Mouse (Mus musculus): ENCODE results near the gene Msi1. TPM values are rescaled to one million over a fixed set of nuclear protein-coding genes. Genes with fewer than 3 reads are reported as not detected.

Msi1 gene
- total and polyA plus RNA-seq, 3 experiments: 3.5 to 5.7 TPM; not detected in 1

DNA sequence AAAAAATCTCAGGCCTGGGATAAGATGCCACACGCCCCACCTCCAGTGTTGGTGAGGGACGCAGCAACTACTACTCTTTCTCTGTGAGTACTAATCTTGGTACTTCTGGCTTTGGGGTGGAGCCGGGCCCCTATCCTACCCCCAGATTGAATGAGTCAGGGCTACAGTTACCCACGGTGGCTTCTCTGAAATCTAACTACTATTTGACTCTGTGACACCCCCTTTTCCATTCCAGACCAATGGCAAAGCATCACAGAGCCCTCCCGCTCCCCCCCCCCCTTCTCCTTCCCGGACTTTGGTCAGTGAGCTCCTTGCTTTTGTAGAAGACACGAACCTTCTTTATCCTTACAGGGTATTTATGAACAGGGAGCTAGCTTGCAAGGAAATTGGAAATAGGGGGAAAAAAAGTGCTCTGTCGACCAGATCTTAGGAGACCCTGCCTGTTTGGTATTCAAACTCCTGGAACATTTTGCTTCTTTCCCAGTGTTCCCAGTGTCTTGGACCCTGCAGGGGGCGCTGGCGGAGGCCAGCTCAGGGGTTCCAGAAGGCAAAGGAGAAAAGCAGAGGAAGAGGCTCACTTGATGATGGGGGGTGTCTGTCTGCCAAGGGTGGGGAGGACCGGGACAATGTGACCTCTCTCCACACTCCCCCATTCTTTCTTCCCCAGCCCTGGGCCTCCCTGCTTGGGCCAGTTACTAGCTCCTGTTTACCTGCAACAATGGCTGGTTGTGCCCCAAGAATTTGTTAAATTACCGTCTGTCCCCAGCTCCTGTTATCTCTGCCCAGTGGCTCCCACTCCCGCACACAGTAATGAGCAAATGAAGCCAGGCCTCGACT, 1.9 kb downstream of the Msi1 start:
- peaks cover 8 to 11% of the 10 kb centered on the region in 2 experiments; a peak in 3 of 4 replicates for H3K4me1 ChIP-seq (ENCODE audit: control insufficient read depth in 1 of 2, insufficient read depth in 2 of 2, low read length in 2 of 2)
- H3K36me3 ChIP-seq (ENCODE audit: control insufficient read depth in 1 of 2, insufficient read depth in 2 of 2, low read length in 2 of 2): peaks cover 0 to 8% of the 10 kb centered on the region in 2 experiments; a peak in 2 of 4 replicates
- no peaks in the 10 kb centered on the region for H3K27me3 ChIP-seq (ENCODE audit: control insufficient read depth in 1 of 2, insufficient read depth in 2 of 2, low read length in 2 of 2)
- DNase-seq (ENCODE audit: low read depth, low spot score): peak; percentile 28
- H3K4me3 ChIP-seq (ENCODE audit: control insufficient read depth in 1 of 2, insufficient read depth in 1 of 2, low read depth in 2 of 2, low read length in 2 of 2): peak overlapping the region; percentile 28 to 42
- TF ChIP-seq NRF1 (IDR thresholded peaks at IDR 0.05; ENCODE audit: insufficient read depth, low read depth, low read length, poor library complexity, severe bottlenecking): no peak
- TF ChIP-seq MAZ (IDR thresholded peaks at IDR 0.05; ENCODE audit: low read depth, low read length): 0 out of 2 replicates have a peak, but pooled peaks have one; percentile 5
- TF ChIP-seq E2F4 (IDR thresholded peaks at IDR 0.05; ENCODE audit: borderline replicate concordance, low read depth, low read length): no peak
- TF ChIP-seq CTCF (IDR thresholded peaks at IDR 0.05 in 2 of 3, conservative IDR thresholded peaks at IDR 0.05 in 1 of 3; ENCODE audit: control insufficient read depth in 1 of 3, insufficient read depth in 1 of 3, low read depth in 2 of 3, low read length in 3 of 3, poor library complexity in 1 of 3, severe bottlenecking in 1 of 3): peak in 2 of 3 experiments; percentile 40 to 61; a peak in 5 of 6 replicates
- no peak for TF ChIP-seq ELF1 (IDR thresholded peaks at IDR 0.05; ENCODE audit: low read depth, low read length)
- H3K79me2 ChIP-seq (ENCODE audit: control insufficient read depth, insufficient read depth, low read length, poor library complexity): no peaks in the 10 kb centered on the region
- peak overlapping the region; percentile 82 for H3K27ac ChIP-seq (ENCODE audit: control insufficient read depth, low read depth, low read length)
- H3K9ac ChIP-seq (ENCODE audit: control insufficient read depth, low read depth, low read length, poor library complexity, severe bottlenecking): peak overlapping the region; percentile 64
- H3K9me3 ChIP-seq (replicated peaks; ENCODE audit: insufficient read depth, low read length): no peaks in the 10 kb centered on the region

DNA sequence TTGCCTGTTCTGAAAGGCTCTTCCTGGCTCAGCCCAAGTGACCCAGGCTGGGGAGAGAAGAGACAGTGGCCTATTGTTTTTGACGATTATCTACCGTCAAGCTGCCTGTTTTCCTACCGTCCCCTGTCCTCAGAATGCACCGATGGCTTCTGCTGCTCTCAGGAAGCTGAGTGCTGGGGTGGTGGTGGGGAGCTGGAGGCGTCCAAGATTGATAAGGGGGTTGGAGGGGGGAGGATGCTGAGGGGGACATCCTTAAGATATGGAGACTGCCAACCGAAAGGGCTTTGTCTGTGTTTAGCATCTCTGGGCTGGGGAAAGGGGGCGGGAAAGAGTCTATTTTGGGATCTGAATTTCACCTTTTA, 2.5 kb downstream of the Msi1 start:
- H3K79me2 ChIP-seq (ENCODE audit: control insufficient read depth, insufficient read depth, low read length, poor library complexity): no peaks in the 10 kb centered on the region
- DNase-seq (ENCODE audit: low read depth, low spot score): peak; percentile 66
- H3K4me3 ChIP-seq (ENCODE audit: control insufficient read depth in 1 of 2, insufficient read depth in 1 of 2, low read depth in 2 of 2, low read length in 2 of 2): peak overlapping the region; percentile 28 to 42
- peak overlapping the region; percentile 82 for H3K27ac ChIP-seq (ENCODE audit: control insufficient read depth, low read depth, low read length)
- peak overlapping the region; percentile 64 for H3K9ac ChIP-seq (ENCODE audit: control insufficient read depth, low read depth, low read length, poor library complexity, severe bottlenecking)
- no peaks in the 10 kb centered on the region for H3K9me3 ChIP-seq (replicated peaks; ENCODE audit: insufficient read depth, low read length)
- peaks cover 0 to 8% of the 10 kb centered on the region in 2 experiments; a peak in 2 of 4 replicates for H3K36me3 ChIP-seq (ENCODE audit: control insufficient read depth in 1 of 2, insufficient read depth in 2 of 2, low read length in 2 of 2)
- peaks cover 8 to 11% of the 10 kb centered on the region in 2 experiments; a peak in 3 of 4 replicates for H3K4me1 ChIP-seq (ENCODE audit: control insufficient read depth in 1 of 2, insufficient read depth in 2 of 2, low read length in 2 of 2)
- no peaks in the 10 kb centered on the region for H3K27me3 ChIP-seq (ENCODE audit: control insufficient read depth in 1 of 2, insufficient read depth in 2 of 2, low read length in 2 of 2)
- TF ChIP-seq CTCF (IDR thresholded peaks at IDR 0.05 in 2 of 3, conservative IDR thresholded peaks at IDR 0.05 in 1 of 3; ENCODE audit: control insufficient read depth in 1 of 3, insufficient read depth in 1 of 3, low read depth in 2 of 3, low read length in 3 of 3, poor library complexity in 1 of 3, severe bottlenecking in 1 of 3): no peak
- TF ChIP-seq RAD21 (IDR thresholded peaks at IDR 0.05; ENCODE audit: low read depth, low read length): no peak
- TF ChIP-seq MYC (IDR thresholded peaks at IDR 0.05; ENCODE audit: low read depth, low read length): no peak
- TF ChIP-seq NRF1 (IDR thresholded peaks at IDR 0.05; ENCODE audit: insufficient read depth, low read depth, low read length, poor library complexity, severe bottlenecking): no peak
- no peak for TF ChIP-seq USF1 (IDR thresholded peaks at IDR 0.05; ENCODE audit: low read depth, low read length)
- TF ChIP-seq GABPA (IDR thresholded peaks at IDR 0.05; ENCODE audit: low read depth, low read length): no peak
- TF ChIP-seq TBP (IDR thresholded peaks at IDR 0.05; ENCODE audit: low read depth, low read length): peak; percentile 87
- no peak for TF ChIP-seq E2F4 (IDR thresholded peaks at IDR 0.05; ENCODE audit: borderline replicate concordance, low read depth, low read length)
- peak; percentile 30 for TF ChIP-seq NELFE (IDR thresholded peaks at IDR 0.05; ENCODE audit: low read depth, low read length)
- no peak for TF ChIP-seq ZNF384 (IDR thresholded peaks at IDR 0.05; ENCODE audit: low read depth, low read length)
- TF ChIP-seq GATA1 (IDR thresholded peaks at IDR 0.05; ENCODE audit: low read depth, low read length): peak; percentile 31; the same call in 1 of the 2 replicates
- TF ChIP-seq ETS1 (IDR thresholded peaks at IDR 0.05; ENCODE audit: low read depth, low read length): peak; percentile 35; the same call in 1 of the 2 replicates
- TF ChIP-seq MYB (IDR thresholded peaks at IDR 0.05; ENCODE audit: low read depth, low read length): no peak
- peak; percentile 33; the same call in 1 of the 2 replicates for TF ChIP-seq TCF12 (IDR thresholded peaks at IDR 0.05; ENCODE audit: low read depth, low read length)
- TF ChIP-seq BHLHE40 (IDR thresholded peaks at IDR 0.05; ENCODE audit: borderline replicate concordance, low read depth, low read length): no peak
- TF ChIP-seq POLR2A (IDR thresholded peaks at IDR 0.05; ENCODE audit: control insufficient read depth in 1 of 2, insufficient read depth in 1 of 2, low read depth in 1 of 2, low read length in 2 of 2, poor library complexity in 1 of 2): no peak
- TF ChIP-seq MAZ (IDR thresholded peaks at IDR 0.05; ENCODE audit: low read depth, low read length): 0 out of 2 replicates have a peak, but pooled peaks have one; percentile 46
- 0 out of 2 replicates have a peak, but pooled peaks have one; percentile 33 for TF ChIP-seq RCOR1 (IDR thresholded peaks at IDR 0.05; ENCODE audit: low read depth, low read length)
- no peak for TF ChIP-seq MAX (IDR thresholded peaks at IDR 0.05; ENCODE audit: low read length)
- no peak for TF ChIP-seq HCFC1 (IDR thresholded peaks at IDR 0.05; ENCODE audit: low read depth, low read length)
- no peak for TF ChIP-seq USF2 (IDR thresholded peaks at IDR 0.05; ENCODE audit: borderline replicate concordance in 1 of 2, insufficient read depth in 1 of 2, low read depth in 1 of 2, low read length in 2 of 2)
- TF ChIP-seq MEF2A (IDR thresholded peaks at IDR 0.05; ENCODE audit: extremely low read depth, insufficient replicate concordance, low read depth, low read length, poor library complexity, severe bottlenecking): peak; percentile 51; the same call in 1 of the 2 replicates
- TF ChIP-seq CHD1 (IDR thresholded peaks at IDR 0.05; ENCODE audit: low read depth, low read length): no peak
- no peak for TF ChIP-seq POLR2AphosphoS5 (IDR thresholded peaks at IDR 0.05; ENCODE audit: borderline replicate concordance, low read depth, low read length)
- TF ChIP-seq JUND (IDR thresholded peaks at IDR 0.05; ENCODE audit: low read depth, low read length): no peak
- TF ChIP-seq EP300 (IDR thresholded peaks at IDR 0.05; ENCODE audit: low read depth in 1 of 2, low read length in 2 of 2): peak; percentile 33 to 69; a peak in 3 of 4 replicates

All from MEL (cell line).